Mouse (Mus musculus): ENCODE data around the gene Ptpru. TPM values are rescaled to one million over a fixed set of nuclear protein-coding genes. Genes with fewer than 3 reads are reported as not detected.

Gene Ptpru
- total and polyA plus RNA-seq, 2 experiments from 2014 or later, result 22.2 to 34.2 TPM

DNA sequence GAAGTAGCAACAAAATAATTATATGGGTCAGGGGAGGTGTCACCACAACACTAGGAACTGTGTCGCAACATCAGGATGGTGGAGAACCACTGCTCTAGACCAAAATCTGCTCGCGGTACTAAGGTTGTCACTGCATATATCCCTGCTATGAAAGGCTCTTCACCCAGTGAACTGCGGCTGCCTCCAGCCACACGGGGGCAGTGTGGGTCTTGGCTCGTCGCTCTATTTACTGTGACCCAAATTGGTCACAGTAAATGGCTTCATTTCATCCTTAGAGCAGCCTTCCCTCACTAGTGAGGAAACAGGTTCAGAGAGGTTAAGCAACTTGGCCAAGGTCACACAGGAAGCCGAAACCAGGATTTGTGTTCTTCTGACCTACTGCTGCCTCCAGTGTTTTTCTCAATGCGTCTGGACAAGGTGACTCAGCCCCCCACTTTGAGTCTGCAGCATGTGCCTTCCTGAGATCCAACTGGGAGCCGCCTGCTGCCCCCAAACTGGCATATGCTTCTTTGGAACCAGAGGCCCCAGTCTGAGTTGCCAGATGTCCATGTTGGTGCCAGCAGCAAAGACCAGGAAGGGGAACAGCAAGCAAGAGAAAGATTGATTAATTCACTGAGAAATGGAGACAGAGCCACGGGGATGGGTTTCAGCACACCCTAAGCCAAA, 114.5 kb downstream of the Ptpru start:
- 58% methylated on average over 11 of the region's 11 CpGs for WGBS
- H3K4me1 ChIP-seq (ENCODE audit: insufficient read depth, low read length), result no peaks in the 10 kb centered on the region
- H3K4me3 ChIP-seq (ENCODE audit: low read depth, low read length), result no peak overlapping the region
- H3K27ac ChIP-seq (ENCODE audit: low read depth, low read length), result no peak overlapping the region
- DNase-seq (ENCODE audit: low spot score) (peak; percentile 70), ATAC-seq (ENCODE audit: low FRiP score) (no peak)
- no peak overlapping the region for H3K9ac ChIP-seq (replicated peaks; ENCODE audit: low read length, poor library complexity, severe bottlenecking)
- no peaks in the 10 kb centered on the region for H3K27me3 ChIP-seq (ENCODE audit: insufficient read depth, low read length)
- no peaks in the 10 kb centered on the region for H3K9me3 ChIP-seq (ENCODE audit: low read length)
- H3K4me2 ChIP-seq (ENCODE audit: low read depth, low read length, poor library complexity, severe bottlenecking), result no peak overlapping the region
- no peaks in the 10 kb centered on the region for H3K36me3 ChIP-seq (ENCODE audit: insufficient read depth, low read length)
- peak; percentile 70 for TF ChIP-seq CTCF (IDR thresholded peaks at IDR 0.05)

DNA sequence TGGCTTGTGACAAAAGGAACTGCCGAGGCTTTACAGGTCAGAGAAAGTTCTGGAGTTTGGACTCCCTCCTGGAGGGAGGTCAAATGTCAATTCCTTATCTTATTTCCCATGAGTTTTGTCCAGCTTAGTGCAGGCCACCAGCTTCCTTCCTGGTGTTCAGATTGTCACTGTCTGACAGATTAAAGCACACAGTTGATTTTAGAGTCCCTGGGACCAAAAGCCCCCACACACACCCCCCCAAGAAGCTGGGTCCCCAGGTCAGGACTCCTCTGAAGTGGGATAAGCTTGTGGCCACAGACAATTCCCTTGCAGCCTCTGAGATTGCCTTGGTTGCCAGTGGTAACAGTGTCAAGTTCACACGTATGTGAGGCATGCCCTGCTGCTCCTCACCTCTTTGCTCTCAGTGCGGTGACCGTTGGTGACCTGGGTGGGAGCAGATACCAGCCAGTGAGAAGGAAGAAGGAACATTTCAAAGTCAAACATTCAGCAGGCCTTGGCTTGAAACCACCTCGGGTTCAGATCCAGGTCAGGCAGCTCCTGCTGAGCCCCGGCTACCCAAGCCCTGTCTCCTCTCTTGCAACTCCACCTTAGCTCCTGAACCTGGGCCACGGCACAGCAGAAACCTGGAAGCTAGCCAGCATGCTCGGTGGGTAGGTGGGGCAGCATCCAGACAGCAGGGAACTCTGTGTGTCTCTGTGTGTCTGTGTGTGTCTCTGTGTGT, 115.8 kb downstream of the Ptpru start:
- no peaks in the 10 kb centered on the region for H3K9me3 ChIP-seq (ENCODE audit: low read length)
- ATAC-seq (ENCODE audit: low FRiP score) (no peak), DNase-seq (ENCODE audit: low spot score) (no peak)
- H3K4me3 ChIP-seq (ENCODE audit: low read depth, low read length), result no peak overlapping the region
- H3K4me1 ChIP-seq (ENCODE audit: insufficient read depth, low read length), result no peaks in the 10 kb centered on the region
- no peak overlapping the region for H3K9ac ChIP-seq (replicated peaks; ENCODE audit: low read length, poor library complexity, severe bottlenecking)
- no peak overlapping the region for H3K27ac ChIP-seq (ENCODE audit: low read depth, low read length)
- no peaks in the 10 kb centered on the region for H3K27me3 ChIP-seq (ENCODE audit: insufficient read depth, low read length)
- 35% methylated on average over 8 of the region's 8 CpGs for WGBS
- no peak for TF ChIP-seq CTCF (IDR thresholded peaks at IDR 0.05)
- H3K36me3 ChIP-seq (ENCODE audit: insufficient read depth, low read length), result no peaks in the 10 kb centered on the region
- H3K4me2 ChIP-seq (ENCODE audit: low read depth, low read length, poor library complexity, severe bottlenecking), result no peak overlapping the region

DNA sequence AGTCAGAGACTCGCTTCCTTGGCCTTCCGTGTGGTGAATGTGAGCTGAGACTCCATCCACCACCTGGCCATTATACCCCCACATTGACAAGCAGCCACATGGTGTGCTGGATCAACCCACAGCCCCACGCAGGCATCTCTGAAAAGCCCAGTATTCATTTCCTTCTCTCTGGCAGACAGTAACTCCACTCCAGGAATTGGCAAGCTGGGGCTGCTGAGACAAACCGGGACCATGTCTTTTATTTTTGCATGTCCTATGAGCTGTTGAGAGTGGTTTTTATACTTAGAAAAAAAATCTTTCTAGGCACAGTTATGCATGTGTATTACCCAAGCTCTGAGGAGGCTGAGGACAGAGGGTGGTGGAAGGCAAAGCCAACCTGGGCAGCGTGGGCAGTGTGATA, 118.9 kb downstream of the Ptpru start:
- Histone ChIP-seq H3K27ac (ENCODE audit: low read depth, low read length) (no peak overlapping the region), H3K27me3 (ENCODE audit: insufficient read depth, low read length) (no peaks in the 10 kb centered on the region), H3K4me2 (ENCODE audit: low read depth, low read length, poor library complexity, severe bottlenecking) (no peak overlapping the region), H3K4me1 (ENCODE audit: insufficient read depth, low read length) (no peaks in the 10 kb centered on the region), H3K9me3 (ENCODE audit: low read length) (no peaks in the 10 kb centered on the region), H3K4me3 (ENCODE audit: low read depth, low read length) (no peak overlapping the region), H3K9ac (replicated peaks; ENCODE audit: low read length, poor library complexity, severe bottlenecking) (no peak overlapping the region), H3K36me3 (ENCODE audit: insufficient read depth, low read length) (no peaks in the 10 kb centered on the region)
- no peak for ATAC-seq (ENCODE audit: low FRiP score)
- no peak for TF ChIP-seq CTCF (IDR thresholded peaks at IDR 0.05)
- 68% methylated on average over 5 of the region's 5 CpGs for WGBS
- no peak for DNase-seq (ENCODE audit: low spot score)

Other genes with a start within 250 kb of the Ptpru start
- gene Mecr, start 5.2 kb upstream of the Ptpru start, total RNA-seq (2014; rRNA removed), result 24.5 and 28.7 TPM in 2 replicates
- 30.4 and 31.7 TPM in 2 replicates for gene Mecr, start 5.2 kb upstream of the Ptpru start, polyA plus RNA-seq (2015; fragmentation: Nextera tagmentation; extraction: Ambion mirVana)
- 29.3 and 30.2 TPM in 2 replicates for gene Srsf4, start 35.3 kb upstream of the Ptpru start, total RNA-seq (2014; rRNA removed)
- gene Srsf4, start 35.3 kb upstream of the Ptpru start, polyA plus RNA-seq (2015; fragmentation: Nextera tagmentation; extraction: Ambion mirVana), result 82.6 and 86.2 TPM in 2 replicates
- gene Tmem200b, start 83.5 kb upstream of the Ptpru start, total RNA-seq (2014; rRNA removed), result 1.0 and 4.3 TPM in 2 replicates
- 0.22 and 0.28 TPM in 2 replicates for gene Tmem200b, start 83.5 kb upstream of the Ptpru start, polyA plus RNA-seq (2015; fragmentation: Nextera tagmentation; extraction: Ambion mirVana)
- 0.05 TPM in 1 of 2 replicates, not detected in the other for gene Gm10300, start 236.4 kb upstream of the Ptpru start, total RNA-seq (2014; rRNA removed)
- gene Gm10300, start 236.4 kb upstream of the Ptpru start, polyA plus RNA-seq (2015; fragmentation: Nextera tagmentation; extraction: Ambion mirVana), result 0.06 TPM in 1 of 2 replicates, not detected in the other
- gene Epb41, start 237.0 kb upstream of the Ptpru start, total RNA-seq (2014; rRNA removed), result 70.4 and 77.1 TPM in 2 replicates
- 29.4 and 29.9 TPM in 2 replicates for gene Epb41, start 237.0 kb upstream of the Ptpru start, polyA plus RNA-seq (2015; fragmentation: Nextera tagmentation; extraction: Ambion mirVana)

Measured in midbrain, postnatal 0 days (tissue).